Mouse (Mus musculus) hindbrain, embryonic 16.5 days (tissue): ENCODE data around the gene Ssbp4. TPM values are rescaled to one million over a fixed set of nuclear protein-coding genes. Genes with fewer than 3 reads are reported as not detected.

Experiments used
- polyA plus RNA-seq: library from polyadenylated mRNA; unstranded; fragments of >200 nt; fragmentation: Nextera tagmentation; extraction: Ambion mirVana; gene quantifications from 2 replicates; pipeline ENCODE4 v1.2.1, GENCODE M21; 2015

Ssbp4 gene
- polyA plus RNA-seq, 1 experiment from 2014 or later: 148 TPM

Other genes starting within 250 kb of the Ssbp4 start
- gene Comp, start 235.3 kb downstream of the Ssbp4 start, polyA plus RNA-seq: 0.58 and 2.8 TPM in 2 replicates
- 45.9 and 55.1 TPM in 2 replicates for gene Crtc1, start 169.3 kb downstream of the Ssbp4 start, polyA plus RNA-seq
- gene Klhl26, start 131.9 kb downstream of the Ssbp4 start, polyA plus RNA-seq: 36.1 and 37.5 TPM in 2 replicates
- 164 and 190 TPM in 2 replicates for gene Tmem59l, start 121.5 kb downstream of the Ssbp4 start, polyA plus RNA-seq
- 9.3 and 15.5 TPM in 2 replicates for gene Crlf1, start 115.7 kb downstream of the Ssbp4 start, polyA plus RNA-seq
- 173 and 192 TPM in 2 replicates for gene Rex1bd, start 102.1 kb downstream of the Ssbp4 start, polyA plus RNA-seq
- gene Uba52, start 98.1 kb downstream of the Ssbp4 start, polyA plus RNA-seq: 576 and 598 TPM in 2 replicates
- 429 and 441 TPM in 2 replicates for gene Fkbp8, start 81.1 kb downstream of the Ssbp4 start, polyA plus RNA-seq
- gene Kxd1, start 80.9 kb downstream of the Ssbp4 start, polyA plus RNA-seq: 45.2 and 45.4 TPM in 2 replicates
- gene Ell, start 69.4 kb downstream of the Ssbp4 start, polyA plus RNA-seq: 14.9 and 19.2 TPM in 2 replicates
- gene Isyna1, start 14.5 kb downstream of the Ssbp4 start, polyA plus RNA-seq: 150 and 164 TPM in 2 replicates
- gene Lrrc25, start 7.3 kb upstream of the Ssbp4 start, polyA plus RNA-seq: 1.1 and 1.6 TPM in 2 replicates
- 0.11 and 0.48 TPM in 2 replicates for gene Gdf15, start 23.6 kb upstream of the Ssbp4 start, polyA plus RNA-seq
- gene Pgpep1, start 51.5 kb upstream of the Ssbp4 start, polyA plus RNA-seq: 78.3 and 87.6 TPM in 2 replicates
- gene Lsm4, start 64.4 kb upstream of the Ssbp4 start, polyA plus RNA-seq: 168 and 169 TPM in 2 replicates
- 60.0 and 69.0 TPM in 2 replicates for gene Jund, start 90.1 kb upstream of the Ssbp4 start, polyA plus RNA-seq
- gene Iqcn, start 94.6 kb upstream of the Ssbp4 start, polyA plus RNA-seq: 0.10 TPM in 1 of 2 replicates, not detected in the other
- gene Gm3336, start 109.7 kb upstream of the Ssbp4 start, polyA plus RNA-seq: 0.19 TPM in 1 of 2 replicates, not detected in the other
- gene Pde4c, start 114.8 kb upstream of the Ssbp4 start, polyA plus RNA-seq: 0.19 and 0.42 TPM in 2 replicates
- gene Rab3a, start 145.8 kb upstream of the Ssbp4 start, polyA plus RNA-seq: 622 and 635 TPM in 2 replicates
- gene Mpv17l2, start 152.1 kb upstream of the Ssbp4 start, polyA plus RNA-seq: 48.6 and 49.9 TPM in 2 replicates
- 115 and 118 TPM in 2 replicates for gene Pik3r2, start 167.8 kb upstream of the Ssbp4 start, polyA plus RNA-seq
- gene Mast3, start 196.2 kb upstream of the Ssbp4 start, polyA plus RNA-seq: 21.9 and 23.9 TPM in 2 replicates
- gene Il12rb1, start 199.6 kb upstream of the Ssbp4 start, polyA plus RNA-seq: 0.11 and 0.14 TPM in 2 replicates
- gene Arrdc2, start 230.8 kb upstream of the Ssbp4 start, polyA plus RNA-seq: 6.8 and 7.9 TPM in 2 replicates